Mouse (Mus musculus): ENCODE measurements at regions not wholly inside any gene's neighbourhood (a gene's known extent, or its start where the extent isn't known, plus 50 kb on each side); places are given as distances from the start of the nearest gene placed in this dataset.
A peak's percentile ranks its signal among the peaks of the same experiment; 100 is the strongest.

GRCm38 (mm10) chr6:51023361-51023760 lies 369.1 kb upstream of the Npvf start:
- Histone ChIP-seq H3K36me3 (ENCODE audit: insufficient read depth, low read length) (no peaks in the 10 kb centered on the region), H3K9me3 (ENCODE audit: low read length) (no peaks in the 10 kb centered on the region), H3K4me1 (ENCODE audit: insufficient read depth, low read length) (no peaks in the 10 kb centered on the region), H3K4me2 (replicated peaks; ENCODE audit: low read depth, low read length) (no peak overlapping the region), H3K4me3 (ENCODE audit: low read length) (no peak overlapping the region), H3K9ac (replicated peaks; ENCODE audit: low read length) (no peak overlapping the region), H3K27ac (ENCODE audit: low read length) (no peak overlapping the region), H3K27me3 (ENCODE audit: insufficient read depth, low read length) (no peaks in the 10 kb centered on the region)
- 93% methylated on average over 6 of the region's 6 CpGs for WGBS
- ATAC-seq (ENCODE audit: low FRiP score, low TSS enrichment) = no peak

GRCm38 (mm10) chr6:51024756-51025155 lies 370.5 kb upstream of the Npvf start:
- WGBS = 82% methylated on average over 3 of the region's 3 CpGs
- no peak overlapping the region for H3K4me2 ChIP-seq (replicated peaks; ENCODE audit: low read depth, low read length)
- no peaks in the 10 kb centered on the region for H3K27me3 ChIP-seq (ENCODE audit: insufficient read depth, low read length)
- no peaks in the 10 kb centered on the region for H3K9me3 ChIP-seq (ENCODE audit: low read length)
- no peak overlapping the region for H3K27ac ChIP-seq (ENCODE audit: low read length)
- no peaks in the 10 kb centered on the region for H3K36me3 ChIP-seq (ENCODE audit: insufficient read depth, low read length)
- H3K9ac ChIP-seq (replicated peaks; ENCODE audit: low read length) = no peak overlapping the region
- H3K4me1 ChIP-seq (ENCODE audit: insufficient read depth, low read length) = no peaks in the 10 kb centered on the region
- H3K4me3 ChIP-seq (ENCODE audit: low read length) = no peak overlapping the region
- ATAC-seq (ENCODE audit: low FRiP score, low TSS enrichment) = no peak

- no peak overlapping the region for H3K4me3 ChIP-seq (ENCODE audit: low read length)
- no peak overlapping the region for H3K9ac ChIP-seq (replicated peaks; ENCODE audit: low read length)
- no peak overlapping the region for H3K4me2 ChIP-seq (replicated peaks; ENCODE audit: low read depth, low read length)
- no peaks in the 10 kb centered on the region for H3K9me3 ChIP-seq (ENCODE audit: low read length)
- no peaks in the 10 kb centered on the region for H3K36me3 ChIP-seq (ENCODE audit: insufficient read depth, low read length)
- 56% methylated on average over 3 of the region's 3 CpGs for WGBS
- no peaks in the 10 kb centered on the region for H3K27me3 ChIP-seq (ENCODE audit: insufficient read depth, low read length)
- no peak for ATAC-seq (ENCODE audit: low FRiP score, low TSS enrichment)
- no peaks in the 10 kb centered on the region for H3K4me1 ChIP-seq (ENCODE audit: insufficient read depth, low read length)
- H3K27ac ChIP-seq (ENCODE audit: low read length) = no peak overlapping the region
Observed at GRCm38 (mm10) chr6:51025411-51025810, 371.2 kb upstream of the Npvf start.

- WGBS = 76% methylated on average over 2 of the region's 2 CpGs
- H3K9me3 ChIP-seq (ENCODE audit: low read length) = no peaks in the 10 kb centered on the region
- no peak overlapping the region for H3K4me2 ChIP-seq (replicated peaks; ENCODE audit: low read depth, low read length)
- H3K4me1 ChIP-seq (ENCODE audit: insufficient read depth, low read length) = no peaks in the 10 kb centered on the region
- no peaks in the 10 kb centered on the region for H3K27me3 ChIP-seq (ENCODE audit: insufficient read depth, low read length)
- ATAC-seq (ENCODE audit: low FRiP score, low TSS enrichment) = no peak
- no peak overlapping the region for H3K4me3 ChIP-seq (ENCODE audit: low read length)
- no peak overlapping the region for H3K27ac ChIP-seq (ENCODE audit: low read length)
- no peaks in the 10 kb centered on the region for H3K36me3 ChIP-seq (ENCODE audit: insufficient read depth, low read length)
- no peak overlapping the region for H3K9ac ChIP-seq (replicated peaks; ENCODE audit: low read length)
Observed at GRCm38 (mm10) chr6:51027296-51027695, 373.1 kb upstream of the Npvf start.

- no peak for ATAC-seq (ENCODE audit: low FRiP score, low TSS enrichment)
- H3K36me3 ChIP-seq (ENCODE audit: insufficient read depth, low read length) = no peaks in the 10 kb centered on the region
- no peaks in the 10 kb centered on the region for H3K9me3 ChIP-seq (ENCODE audit: low read length)
- no peak overlapping the region for H3K27ac ChIP-seq (ENCODE audit: low read length)
- H3K4me1 ChIP-seq (ENCODE audit: insufficient read depth, low read length) = no peaks in the 10 kb centered on the region
- H3K4me3 ChIP-seq (ENCODE audit: low read length) = no peak overlapping the region
- H3K4me2 ChIP-seq (replicated peaks; ENCODE audit: low read depth, low read length) = no peak overlapping the region
- no peaks in the 10 kb centered on the region for H3K27me3 ChIP-seq (ENCODE audit: insufficient read depth, low read length)
- 82% methylated on average over 3 of the region's 3 CpGs for WGBS
- H3K9ac ChIP-seq (replicated peaks; ENCODE audit: low read length) = no peak overlapping the region
Observed at GRCm38 (mm10) chr6:51029516-51029915, 375.3 kb upstream of the Npvf start.

- Histone ChIP-seq H3K36me3 (ENCODE audit: insufficient read depth, low read length) (no peaks in the 10 kb centered on the region), H3K4me2 (replicated peaks; ENCODE audit: low read depth, low read length) (no peak overlapping the region), H3K9me3 (ENCODE audit: low read length) (no peaks in the 10 kb centered on the region), H3K9ac (replicated peaks; ENCODE audit: low read length) (no peak overlapping the region), H3K27ac (ENCODE audit: low read length) (no peak overlapping the region), H3K4me3 (ENCODE audit: low read length) (no peak overlapping the region), H3K4me1 (ENCODE audit: insufficient read depth, low read length) (no peaks in the 10 kb centered on the region), H3K27me3 (ENCODE audit: insufficient read depth, low read length) (no peaks in the 10 kb centered on the region)
- 76% methylated on average over 3 of the region's 3 CpGs for WGBS
- no peak for ATAC-seq (ENCODE audit: low FRiP score, low TSS enrichment)
Observed at GRCm38 (mm10) chr6:51029953-51030352, 375.7 kb upstream of the Npvf start.

GRCm38 (mm10) chr6:51033835-51034234 lies 379.6 kb upstream of the Npvf start:
- H3K4me2 ChIP-seq (replicated peaks; ENCODE audit: low read depth, low read length) = no peak overlapping the region
- H3K9ac ChIP-seq (replicated peaks; ENCODE audit: low read length) = no peak overlapping the region
- no peak overlapping the region for H3K4me3 ChIP-seq (ENCODE audit: low read length)
- H3K27me3 ChIP-seq (ENCODE audit: insufficient read depth, low read length) = no peaks in the 10 kb centered on the region
- H3K9me3 ChIP-seq (ENCODE audit: low read length) = no peaks in the 10 kb centered on the region
- H3K4me1 ChIP-seq (ENCODE audit: insufficient read depth, low read length) = peaks cover 13% of the 10 kb centered on the region; the same call in 1 of the 2 replicates
- no peaks in the 10 kb centered on the region for H3K36me3 ChIP-seq (ENCODE audit: insufficient read depth, low read length)
- 84% methylated on average over 6 of the region's 6 CpGs for WGBS
- no peak overlapping the region for H3K27ac ChIP-seq (ENCODE audit: low read length)
- no peak for ATAC-seq (ENCODE audit: low FRiP score, low TSS enrichment)

- ATAC-seq (ENCODE audit: low FRiP score, low TSS enrichment) = no peak
- H3K9me3 ChIP-seq (ENCODE audit: low read length) = no peaks in the 10 kb centered on the region
- H3K27ac ChIP-seq (ENCODE audit: low read length) = peak overlapping the region; percentile 37; the same call in 1 of the 2 replicates
Observed at GRCm38 (mm10) chr6:51036074-51036473, 381.8 kb upstream of the Npvf start.

GRCm38 (mm10) chr6:51036553-51036952 lies 382.3 kb upstream of the Npvf start:
- peak; percentile 69 for ATAC-seq (ENCODE audit: low FRiP score, low TSS enrichment)
- H3K36me3 ChIP-seq (ENCODE audit: insufficient read depth, low read length) = no peaks in the 10 kb centered on the region
- H3K27me3 ChIP-seq (ENCODE audit: insufficient read depth, low read length) = no peaks in the 10 kb centered on the region
- no peak overlapping the region for H3K4me3 ChIP-seq (ENCODE audit: low read length)
- WGBS = 41% methylated on average over 1 of the region's 1 CpGs
- H3K4me2 ChIP-seq (replicated peaks; ENCODE audit: low read depth, low read length) = no peak overlapping the region
- no peak overlapping the region for H3K9ac ChIP-seq (replicated peaks; ENCODE audit: low read length)
- no peaks in the 10 kb centered on the region for H3K9me3 ChIP-seq (ENCODE audit: low read length)
- H3K27ac ChIP-seq (ENCODE audit: low read length) = peak overlapping the region; percentile 37; the same call in 1 of the 2 replicates
- H3K4me1 ChIP-seq (ENCODE audit: insufficient read depth, low read length) = peaks cover 21% of the 10 kb centered on the region

More at GRCm38 (mm10) chr6:51036074-51036473, 381.8 kb upstream of the Npvf start:
- Histone ChIP-seq H3K9ac (replicated peaks; ENCODE audit: low read length) (no peak overlapping the region), H3K36me3 (ENCODE audit: insufficient read depth, low read length) (no peaks in the 10 kb centered on the region), H3K4me3 (ENCODE audit: low read length) (no peak overlapping the region), H3K4me1 (ENCODE audit: insufficient read depth, low read length) (peaks cover 21% of the 10 kb centered on the region), H3K4me2 (replicated peaks; ENCODE audit: low read depth, low read length) (no peak overlapping the region), H3K27me3 (ENCODE audit: insufficient read depth, low read length) (no peaks in the 10 kb centered on the region)
- 67% methylated on average over 4 of the region's 4 CpGs for WGBS

GRCm38 (mm10) chr6:51036956-51037355 lies 382.7 kb upstream of the Npvf start:
- 57% methylated on average over 4 of the region's 4 CpGs for WGBS
- ATAC-seq (ENCODE audit: low FRiP score, low TSS enrichment) = no peak

More at GRCm38 (mm10) chr6:51036956-51037355, 382.7 kb upstream of the Npvf start:
- peaks cover 21% of the 10 kb centered on the region for H3K4me1 ChIP-seq (ENCODE audit: insufficient read depth, low read length)
- H3K36me3 ChIP-seq (ENCODE audit: insufficient read depth, low read length) = no peaks in the 10 kb centered on the region
- H3K9me3 ChIP-seq (ENCODE audit: low read length) = no peaks in the 10 kb centered on the region
- H3K27me3 ChIP-seq (ENCODE audit: insufficient read depth, low read length) = no peaks in the 10 kb centered on the region
- H3K4me3 ChIP-seq (ENCODE audit: low read length) = no peak overlapping the region
- no peak overlapping the region for H3K4me2 ChIP-seq (replicated peaks; ENCODE audit: low read depth, low read length)
- H3K27ac ChIP-seq (ENCODE audit: low read length) = peak overlapping the region; percentile 87
- H3K9ac ChIP-seq (replicated peaks; ENCODE audit: low read length) = no peak overlapping the region
